Mouse (Mus musculus) heart, embryonic 12.5 days (tissue): ENCODE results near the gene Olfr1084. TPM values are rescaled to one million over a fixed set of nuclear protein-coding genes. Genes with fewer than 3 reads are reported as not detected.
"Not testable (repeated sequence)": the region's sequence is repeated elsewhere in the genome, so short reads cannot be mapped to it uniquely, and the experiment has no call there.

Source experiments
- ATAC-seq: fragments of 200-750 bp; cut with Nextera tagmentation; 2 replicates; pipeline ENCODE4 v1.8.0; 2017; ENCODE audit warnings: moderate TSS enrichment, moderate library complexity; ENCODE audit not compliant: insufficient number of reproducible peaks, low FRiP score
- H3K27ac ChIP-seq: fragments of 300-500 bp; sonication (generic); 2 replicates; pipeline ENCODE4 v1.5.1; 2016; ENCODE audit warnings: mild to moderate bottlenecking, moderate library complexity; ENCODE audit not compliant: poor library complexity, severe bottlenecking
- H3K27me3 ChIP-seq: fragments of 300-500 bp; sonication (generic); replicated peaks from 2 replicates; pipeline ENCODE4 v1.6.1; 2016; ENCODE audit warnings: mild to moderate bottlenecking, moderate library complexity
- H3K36me3 ChIP-seq: fragments of 300-500 bp; sonication (generic); 2 replicates; pipeline ENCODE4 v1.6.1; 2016; ENCODE audit warnings: mild to moderate bottlenecking, moderate library complexity
- H3K4me1 ChIP-seq: fragments of 300-500 bp; sonication (generic); replicated peaks from 2 replicates; pipeline ENCODE4 v1.6.1; 2016; ENCODE audit warnings: mild to moderate bottlenecking
- H3K4me2 ChIP-seq: fragments of 300-500 bp; sonication (generic); 2 replicates; pipeline ENCODE4 v1.6.1; 2016; ENCODE audit warnings: mild to moderate bottlenecking, moderate library complexity
- H3K4me3 ChIP-seq: fragments of 300-500 bp; sonication (generic); 2 replicates; pipeline ENCODE4 v1.5.1; 2016; ENCODE audit warnings: mild to moderate bottlenecking
- H3K9ac ChIP-seq: fragments of 300-500 bp; sonication (generic); 2 replicates; pipeline ENCODE4 v1.6.1; 2016; ENCODE audit warnings: mild to moderate bottlenecking, moderate library complexity
- H3K9me3 ChIP-seq: fragments of 300-500 bp; sonication (generic); replicated peaks from 2 replicates; pipeline ENCODE4 v1.6.1; 2016; ENCODE audit warnings: mild to moderate bottlenecking, moderate library complexity
- WGBS: fragments of 180-500 bp; shearing (Covaris S2); methylation state at CpG from one replicate; pipeline ENCODE4 v1.1.7; 2016; 5-methylcytosine and 5-hydroxymethylcytosine counted together
- polyA plus RNA-seq: library from polyadenylated mRNA; unstranded; fragments of >200 nt; fragmentation: Nextera tagmentation; extraction: Ambion mirVana; gene quantifications from 2 replicates; pipeline ENCODE4 v1.2.1, GENCODE M21; 2016

Gene Olfr1084
- not detected in 2 replicates for polyA plus RNA-seq

GRCm38 (mm10) chr2:86639625-86640024 is at the start of gene Olfr1084:
Gene Olfr1084 (minus strand): TSS chr2:86639725.
- not testable (repeated sequence) for H3K9ac ChIP-seq, H3K4me1 ChIP-seq, H3K4me3 ChIP-seq, H3K27me3 ChIP-seq, H3K36me3 ChIP-seq, H3K27ac ChIP-seq, H3K4me2 ChIP-seq, H3K9me3 ChIP-seq, ATAC-seq
- WGBS = 70% methylated on average over 1 of the region's 1 CpGs

GRCm38 (mm10) chr2:86679992-86680391 is 40.5 kb upstream of the Olfr1084 start, which contains the start of gene Olfr1086:
Gene Olfr1086 (minus strand): TSS chr2:86680092.
- Histone ChIP-seq H3K9ac (no peak within 1 kb of the TSS), H3K27ac (no peak within 1 kb of the TSS), H3K4me1 (no peaks in the 10 kb centered on the region), H3K9me3 (no peaks in the 10 kb centered on the region), H3K4me3 (no peak within 1 kb of the TSS), H3K27me3 (no peaks in the 10 kb centered on the region), H3K4me2 (no peak within 1 kb of the TSS), H3K36me3 (no peaks in the 10 kb centered on the region)
- 76% methylated on average over 2 of the region's 2 CpGs for WGBS
- no peak for ATAC-seq

DNA sequence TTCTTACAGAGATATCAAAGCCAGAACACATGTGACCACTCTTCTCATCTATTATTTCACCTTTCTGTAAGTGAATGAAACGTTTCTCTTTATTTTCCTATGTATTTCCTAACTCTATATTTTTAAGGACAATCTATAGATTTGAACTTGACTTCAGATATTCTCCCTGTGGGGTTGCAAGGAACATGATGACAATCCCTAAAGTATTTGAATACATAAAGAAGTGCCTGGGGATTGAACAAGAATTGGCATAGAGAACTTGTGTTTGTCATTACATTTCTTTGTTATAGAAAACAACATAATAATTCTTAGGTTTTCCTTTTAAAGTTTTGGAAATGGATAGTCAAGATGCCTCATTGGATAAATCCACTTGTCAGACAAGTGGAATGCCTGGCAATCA is 22.4 kb upstream of the Olfr1084 start, which contains the start of gene Olfr1085:
Gene Olfr1085, minus strand, starts transcription at position 101 of the 400 bp plus-strand sequence.
- H3K4me2 ChIP-seq = no peak within 1 kb of the TSS
- WGBS = 25% methylated on average over 1 of the region's 1 CpGs
- no peak within 1 kb of the TSS for H3K27ac ChIP-seq
- no peak within 1 kb of the TSS for H3K4me3 ChIP-seq
- no peaks in the 10 kb centered on the region for H3K9me3 ChIP-seq
- H3K36me3 ChIP-seq = no peaks in the 10 kb centered on the region
- H3K27me3 ChIP-seq = no peaks in the 10 kb centered on the region
- H3K4me1 ChIP-seq = no peaks in the 10 kb centered on the region
- no peak for ATAC-seq
- H3K9ac ChIP-seq = no peak within 1 kb of the TSS

- not testable (repeated sequence) for H3K36me3 ChIP-seq, H3K4me3 ChIP-seq, H3K4me2 ChIP-seq, H3K9me3 ChIP-seq, H3K4me1 ChIP-seq, H3K27me3 ChIP-seq, H3K9ac ChIP-seq, ATAC-seq, H3K27ac ChIP-seq
- 27% methylated on average over 1 of the region's 1 CpGs for WGBS
Observed at GRCm38 (mm10) chr2:86598866-86599265, 40.7 kb downstream of the Olfr1084 start, which contains the start of gene Olfr1082. Gene Olfr1082 (minus strand): TSS chr2:86598966.

Other genes starting within 250 kb of the Olfr1084 start
- not detected in 2 replicates for gene Olfr1061, start 225.7 kb downstream of the Olfr1084 start, polyA plus RNA-seq
- gene Olfr1062, start 213.0 kb downstream of the Olfr1084 start, polyA plus RNA-seq = not detected in 2 replicates
- gene Olfr1065, start 189.1 kb downstream of the Olfr1084 start, polyA plus RNA-seq = not detected in 2 replicates
- gene Olfr1066, start 183.5 kb downstream of the Olfr1084 start, polyA plus RNA-seq = not detected in 2 replicates
- not detected in 2 replicates for gene Olfr228, start 152.3 kb downstream of the Olfr1084 start, polyA plus RNA-seq
- not detected in 2 replicates for gene Olfr1076, start 131.3 kb downstream of the Olfr1084 start, polyA plus RNA-seq
- not detected in 2 replicates for gene Olfr1079, start 97.2 kb downstream of the Olfr1084 start, polyA plus RNA-seq
- gene Olfr1080, start 81.5 kb downstream of the Olfr1084 start, polyA plus RNA-seq = not detected in 2 replicates
- not detected in 2 replicates for gene Olfr1082, start 40.8 kb downstream of the Olfr1084 start, polyA plus RNA-seq
- not detected in 2 replicates for gene Olfr1085, start 22.3 kb upstream of the Olfr1084 start, polyA plus RNA-seq
- gene Olfr1086, start 40.4 kb upstream of the Olfr1084 start, polyA plus RNA-seq = not detected in 2 replicates
- gene Olfr1087, start 58.7 kb upstream of the Olfr1084 start, polyA plus RNA-seq = not detected in 2 replicates
- gene Olfr1089, start 94.0 kb upstream of the Olfr1084 start, polyA plus RNA-seq = not detected in 2 replicates
- gene Olfr1090, start 119.3 kb upstream of the Olfr1084 start, polyA plus RNA-seq = not detected in 2 replicates
- gene Olfr1093, start 142.8 kb upstream of the Olfr1084 start, polyA plus RNA-seq = not detected in 2 replicates
- not detected in 2 replicates for gene Olfr141, start 170.3 kb upstream of the Olfr1084 start, polyA plus RNA-seq
- gene Olfr1094, start 184.9 kb upstream of the Olfr1084 start, polyA plus RNA-seq = not detected in 2 replicates
- not detected in 2 replicates for gene Olfr1095, start 212.0 kb upstream of the Olfr1084 start, polyA plus RNA-seq
- gene Gm13723, start 235.1 kb upstream of the Olfr1084 start, polyA plus RNA-seq = not detected in 2 replicates